Mouse (Mus musculus) MEL (cell line): Measurements from ENCODE around the gene Lbh. TPM values are rescaled to one million over a fixed set of nuclear protein-coding genes. Genes with fewer than 3 reads are reported as not detected.

ENCODE experiments used
- DNase-seq: peaks from one replicate; pipeline ENCODE4 v3.0.0; 2011; ENCODE audit warnings: low read depth, low spot score
- H3K27ac ChIP-seq: 2 replicates; pipeline ENCODE4 v1.5.1; 2012; ENCODE audit warnings: low read depth, mild to moderate bottlenecking, control low read depth, low read length, moderate library complexity; ENCODE audit not compliant: control insufficient read depth
- H3K27me3 ChIP-seq, 2 experiments: fragments of 150-350 bp in 1 of 2; sonication (generic) in 1 of 2; 2 replicates each; pipeline ENCODE4 v1.6.1; 2012; ENCODE audit warnings: low read length in 2 of 2, mild to moderate bottlenecking in 2 of 2, improper control_type of control experiment in 1 of 2, moderate library complexity in 1 of 2; ENCODE audit not compliant: insufficient read depth in 2 of 2, control insufficient read depth in 1 of 2
- H3K36me3 ChIP-seq, 2 experiments: 2 replicates each; pipeline ENCODE4 v1.6.1; 2012 to 2014; ENCODE audit warnings: low read length in 2 of 2, improper control_type of control experiment in 1 of 2, inconsistent platforms in 1 of 2, mild to moderate bottlenecking in 1 of 2; ENCODE audit not compliant: insufficient read depth in 2 of 2, control insufficient read depth in 1 of 2
- H3K4me1 ChIP-seq, 2 experiments: fragments of 150-350 bp in 1 of 2; sonication (generic) in 1 of 2; 2 replicates each; pipeline ENCODE4 v1.6.1; 2012; ENCODE audit warnings: low read length in 2 of 2, improper control_type of control experiment in 1 of 2, mild to moderate bottlenecking in 1 of 2; ENCODE audit not compliant: insufficient read depth in 2 of 2, control insufficient read depth in 1 of 2
- H3K4me3 ChIP-seq, 2 experiments: fragments of 150-350 bp in 1 of 2; sonication (generic) in 1 of 2; 2 replicates each; pipeline ENCODE4 v1.5.1; 2012; ENCODE audit warnings: low read depth in 2 of 2, low read length in 2 of 2, mild to moderate bottlenecking in 2 of 2, moderate library complexity in 2 of 2, control low read depth in 1 of 2, improper control_type of control experiment in 1 of 2; ENCODE audit not compliant: control insufficient read depth in 1 of 2, insufficient read depth in 1 of 2
- H3K79me2 ChIP-seq: 2 replicates; pipeline ENCODE4 v1.6.1; 2012; ENCODE audit warnings: mild to moderate bottlenecking, low read length, moderate library complexity; ENCODE audit not compliant: control insufficient read depth, poor library complexity, insufficient read depth
- H3K9ac ChIP-seq: 2 replicates; pipeline ENCODE4 v1.6.1; 2012; ENCODE audit warnings: low read depth, mild to moderate bottlenecking, control low read depth, low read length, moderate library complexity; ENCODE audit not compliant: control insufficient read depth, poor library complexity, severe bottlenecking
- H3K9me3 ChIP-seq: fragments of 150-350 bp; sonication (generic); replicated peaks from 2 replicates; pipeline ENCODE4 v1.6.1; 2012; ENCODE audit warnings: mild to moderate bottlenecking, low read length, improper control_type of control experiment, moderate library complexity; ENCODE audit not compliant: insufficient read depth
- BHLHE40 ChIP-seq: IDR thresholded peaks from 2 replicates; pipeline ENCODE4 v1.6.1; 2012; ENCODE audit warnings: low read depth, mild to moderate bottlenecking, inconsistent platforms, low read length, improper control_type of control experiment, borderline replicate concordance
- CHD1 ChIP-seq: IDR thresholded peaks from 2 replicates; pipeline ENCODE4 v1.6.1; 2012; ENCODE audit warnings: low read depth, mild to moderate bottlenecking, inconsistent platforms, low read length, improper control_type of control experiment
- CHD2 ChIP-seq: IDR thresholded peaks from 2 replicates; pipeline ENCODE4 v1.6.1; 2011; ENCODE audit warnings: low read length, improper control_type of control experiment
- E2F4 ChIP-seq: IDR thresholded peaks from 2 replicates; pipeline ENCODE4 v1.6.1; 2011; ENCODE audit warnings: low read depth, low read length, improper control_type of control experiment, borderline replicate concordance
- ELF1 ChIP-seq: IDR thresholded peaks from 2 replicates; pipeline ENCODE4 v1.6.1; 2014; ENCODE audit warnings: low read depth, mild to moderate bottlenecking, inconsistent platforms, low read length, improper control_type of control experiment, moderate library complexity
- EP300 ChIP-seq, 2 experiments: IDR thresholded peaks; 2 replicates each; pipeline ENCODE4 v1.6.1; 2011; ENCODE audit warnings: improper control_type of control experiment in 2 of 2, low read length in 2 of 2, low read depth in 1 of 2, mild to moderate bottlenecking in 1 of 2
- ETS1 ChIP-seq: IDR thresholded peaks from 2 replicates; pipeline ENCODE4 v1.6.1; 2012; ENCODE audit warnings: low read depth, mild to moderate bottlenecking, inconsistent platforms, low read length, improper control_type of control experiment, moderate library complexity
- HCFC1 ChIP-seq: IDR thresholded peaks from 2 replicates; pipeline ENCODE4 v1.6.1; 2012; ENCODE audit warnings: low read depth, mild to moderate bottlenecking, inconsistent platforms, low read length, improper control_type of control experiment, moderate library complexity
- JUND ChIP-seq: IDR thresholded peaks from 2 replicates; pipeline ENCODE4 v1.6.1; 2011; ENCODE audit warnings: low read depth, mild to moderate bottlenecking, improper control_type of control experiment, low read length
- KAT2A ChIP-seq: conservative IDR thresholded peaks from 2 replicates; pipeline ENCODE4 v1.6.1; 2012; ENCODE audit warnings: low read depth, low read length, improper control_type of control experiment, inconsistent platforms
- MAZ ChIP-seq: IDR thresholded peaks from 2 replicates; pipeline ENCODE4 v1.6.1; 2012; ENCODE audit warnings: low read depth, mild to moderate bottlenecking, inconsistent platforms, low read length, improper control_type of control experiment
- MXI1 ChIP-seq: IDR thresholded peaks from 2 replicates; pipeline ENCODE4 v1.6.1; 2011; ENCODE audit warnings: mild to moderate bottlenecking, low read depth, low read length, improper control_type of control experiment
- MYB ChIP-seq: IDR thresholded peaks from 2 replicates; pipeline ENCODE4 v1.6.1; 2011; ENCODE audit warnings: mild to moderate bottlenecking, low read depth, low read length, improper control_type of control experiment
- MYC ChIP-seq: IDR thresholded peaks from 2 replicates; pipeline ENCODE4 v1.6.1; 2011; ENCODE audit warnings: low read depth, mild to moderate bottlenecking, low read length, improper control_type of control experiment, moderate library complexity
- POLR2A ChIP-seq, 2 experiments: IDR thresholded peaks; 2 replicates each; pipeline ENCODE4 v1.6.1; 2011 to 2012; ENCODE audit warnings: low read length in 2 of 2, mild to moderate bottlenecking in 2 of 2, control low read depth in 1 of 2, improper control_type of control experiment in 1 of 2, low read depth in 1 of 2, moderate library complexity in 1 of 2; ENCODE audit not compliant: control insufficient read depth in 1 of 2, insufficient read depth in 1 of 2, poor library complexity in 1 of 2
- POLR2AphosphoS2 ChIP-seq: IDR thresholded peaks from 2 replicates; pipeline ENCODE4 v1.6.1; 2011; ENCODE audit warnings: low read length, improper control_type of control experiment
- RAD21 ChIP-seq: IDR thresholded peaks from 2 replicates; pipeline ENCODE4 v1.6.1; 2011; ENCODE audit warnings: mild to moderate bottlenecking, low read depth, low read length, improper control_type of control experiment
- RCOR1 ChIP-seq: IDR thresholded peaks from 2 replicates; pipeline ENCODE4 v1.6.1; 2012; ENCODE audit warnings: low read depth, mild to moderate bottlenecking, inconsistent platforms, low read length, improper control_type of control experiment
- SIN3A ChIP-seq: IDR thresholded peaks from 2 replicates; pipeline ENCODE4 v1.6.1; 2012; ENCODE audit warnings: low read length, improper control_type of control experiment, inconsistent platforms
- SMC3 ChIP-seq: IDR thresholded peaks from 2 replicates; pipeline ENCODE4 v1.6.1; 2011; ENCODE audit warnings: low read depth, low read length, improper control_type of control experiment
- TAL1 ChIP-seq: IDR thresholded peaks from 2 replicates; pipeline ENCODE4 v1.6.1; 2012; ENCODE audit warnings: mild to moderate bottlenecking, inconsistent platforms, low read length, moderate library complexity, mixed read lengths
- TBP ChIP-seq: IDR thresholded peaks from 2 replicates; pipeline ENCODE4 v1.8.0; 2011; ENCODE audit warnings: low read depth, low read length, improper control_type of control experiment
- UBTF ChIP-seq: IDR thresholded peaks from 2 replicates; pipeline ENCODE4 v1.6.1; 2012; ENCODE audit warnings: low read depth, mild to moderate bottlenecking, inconsistent platforms, low read length, improper control_type of control experiment, moderate library complexity, borderline replicate concordance; ENCODE audit not compliant: insufficient read depth
- ZC3H11A ChIP-seq: IDR thresholded peaks from 2 replicates; pipeline ENCODE4 v1.6.1; 2012; ENCODE audit warnings: low read depth, mild to moderate bottlenecking, inconsistent platforms, low read length, improper control_type of control experiment
- ZMIZ1 ChIP-seq: IDR thresholded peaks from 2 replicates; pipeline ENCODE4 v1.6.1; 2012; ENCODE audit warnings: low read depth, mild to moderate bottlenecking, inconsistent platforms, low read length, improper control_type of control experiment, moderate library complexity
- polyA plus RNA-seq, 2 experiments: library from polyadenylated mRNA; stranded (reverse) in 1 of 2; unstranded in 1 of 2; fragments of >175 nt in 1 of 2; fragments of >200 nt in 1 of 2; gene quantifications; 2 replicates each; pipeline versions ENCODE4 v1.2.1 to v1.2.4; 2012; ENCODE audit warnings: low replicate concordance in 2 of 2, low read depth in 1 of 2; ENCODE audit not compliant: insufficient read length in 2 of 2, insufficient read depth in 1 of 2, missing spikeins in 1 of 2
- total RNA-seq: library from RNA; depleted of rRNA; stranded (reverse); fragments of 300-350 nt; gene quantifications from 2 replicates; pipeline ENCODE4 v1.2.3, GENCODE M21; 2012

Gene Lbh
- total and polyA plus RNA-seq, 3 experiments = not detected

DNA sequence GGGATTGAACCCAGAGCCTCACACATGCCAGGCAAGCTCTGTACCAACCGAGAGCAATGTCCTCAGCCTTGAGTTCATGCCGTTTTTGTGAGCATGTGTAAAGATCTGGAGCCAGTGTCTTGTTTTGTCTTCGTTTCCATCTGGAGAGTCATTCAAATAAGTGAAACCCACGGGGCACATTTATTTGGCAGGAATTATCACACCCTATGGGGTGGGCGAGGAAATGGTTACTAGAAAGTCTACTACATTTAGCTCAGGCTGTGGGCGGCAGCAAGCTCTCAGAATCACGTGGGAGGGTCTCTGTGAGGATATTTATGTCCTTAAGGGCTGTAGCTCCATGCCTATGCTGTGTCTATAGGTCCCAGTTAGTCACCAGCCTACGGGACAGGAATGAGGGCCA is 6.2 kb downstream of the Lbh start:
- no peaks in the 10 kb centered on the region for H3K36me3 ChIP-seq
- H3K4me1 ChIP-seq = no peaks in the 10 kb centered on the region
- H3K4me3 ChIP-seq = no peak overlapping the region
- H3K9ac ChIP-seq = no peak overlapping the region
- no peak overlapping the region for H3K27ac ChIP-seq
- no peaks in the 10 kb centered on the region for H3K79me2 ChIP-seq
- DNase-seq = no peak
- TF ChIP-seq ZC3H11A (no peak), TBP (no peak), CHD2 (no peak), BHLHE40 (no peak), UBTF (no peak), MAZ (no peak), RCOR1 (no peak), MYC (no peak), RAD21 (no peak), SIN3A (no peak), HCFC1 (no peak), EP300 (IDR thresholded peaks at IDR 0.05; ENCODE audit: low read depth in 1 of 2, low read length in 2 of 2) (no peak), ELF1 (no peak), JUND (no peak), CHD1 (no peak)
- no peaks in the 10 kb centered on the region for H3K27me3 ChIP-seq
- H3K9me3 ChIP-seq = no peaks in the 10 kb centered on the region

GRCm38 (mm10) chr17:72925111-72925510 is 7.0 kb downstream of the Lbh start:
- Histone ChIP-seq H3K36me3 (no peaks in the 10 kb centered on the region), H3K79me2 (no peaks in the 10 kb centered on the region), H3K9ac (no peak overlapping the region), H3K27me3 (no peaks in the 10 kb centered on the region), H3K4me3 (no peak overlapping the region), H3K27ac (no peak overlapping the region), H3K4me1 (no peaks in the 10 kb centered on the region), H3K9me3 (no peaks in the 10 kb centered on the region)
- no peak for TF ChIP-seq KAT2A
- TF ChIP-seq ZMIZ1 = no peak
- no peak for TF ChIP-seq RAD21
- no peak for TF ChIP-seq UBTF
- no peak for TF ChIP-seq POLR2AphosphoS2
- TF ChIP-seq SMC3 = no peak
- no peak for TF ChIP-seq ETS1
- TF ChIP-seq TAL1 = no peak
- TF ChIP-seq ELF1 = no peak
- no peak for TF ChIP-seq ZC3H11A
- no peak for TF ChIP-seq MYB
- TF ChIP-seq TBP = no peak
- TF ChIP-seq MXI1 = no peak
- TF ChIP-seq E2F4 = no peak
- TF ChIP-seq POLR2A (IDR thresholded peaks at IDR 0.05; ENCODE audit: control insufficient read depth in 1 of 2, insufficient read depth in 1 of 2, low read depth in 1 of 2, low read length in 2 of 2, poor library complexity in 1 of 2) = no peak
- DNase-seq = no peak
